Mouse (Mus musculus): ENCODE data around the gene Kcnrg. TPM values are rescaled to one million over a fixed set of nuclear protein-coding genes. Genes with fewer than 3 reads are reported as not detected.
"Not testable (repeated sequence)": the region's sequence is repeated elsewhere in the genome, so short reads cannot be mapped to it uniquely, and the experiment has no call there.

Gene Kcnrg
- total RNA-seq (2014; fragmentation: Nextera tagmentation) (0.79 TPM in 1 of 2 replicates, not detected in the other), total RNA-seq (2017) (0.17 and 0.31 TPM in 2 replicates)

GRCm38 (mm10) chr14:61607157-61607556 lies at the start of gene Kcnrg:
Gene Kcnrg (plus strand): TSS chr14:61607457.
- no peak for ATAC-seq (replicated peaks; ENCODE audit: poor library complexity, severe bottlenecking)

GRCm38 (mm10) chr14:61558901-61559300 lies 48.4 kb upstream of the Kcnrg start:
- ATAC-seq (replicated peaks; ENCODE audit: poor library complexity, severe bottlenecking), result no peak

- no peak for ATAC-seq (replicated peaks; ENCODE audit: poor library complexity, severe bottlenecking)
Measured at GRCm38 (mm10) chr14:61559856-61560255, 47.4 kb upstream of the Kcnrg start.

GRCm38 (mm10) chr14:61566211-61566610 lies 41.0 kb upstream of the Kcnrg start:
- not testable (repeated sequence) for ATAC-seq (replicated peaks; ENCODE audit: poor library complexity, severe bottlenecking)

GRCm38 (mm10) chr14:61569344-61569743 lies 37.9 kb upstream of the Kcnrg start:
- no peak for ATAC-seq (replicated peaks; ENCODE audit: poor library complexity, severe bottlenecking)

- 0 out of 2 replicates have a peak, but pooled peaks have one; percentile 48 for ATAC-seq (replicated peaks; ENCODE audit: poor library complexity, severe bottlenecking)
Measured at GRCm38 (mm10) chr14:61571366-61571765, 35.9 kb upstream of the Kcnrg start.

- ATAC-seq (replicated peaks; ENCODE audit: poor library complexity, severe bottlenecking), result no peak
Measured at GRCm38 (mm10) chr14:61572131-61572530, 35.1 kb upstream of the Kcnrg start.

- ATAC-seq (replicated peaks; ENCODE audit: poor library complexity, severe bottlenecking), result no peak
Measured at GRCm38 (mm10) chr14:61575066-61575465, 32.2 kb upstream of the Kcnrg start.

GRCm38 (mm10) chr14:61575941-61576340 lies 31.3 kb upstream of the Kcnrg start:
- ATAC-seq (replicated peaks; ENCODE audit: poor library complexity, severe bottlenecking), result no peak

- ATAC-seq (replicated peaks; ENCODE audit: poor library complexity, severe bottlenecking), result peak; percentile 99
Measured at GRCm38 (mm10) chr14:61589288-61590065, 17.8 kb upstream of the Kcnrg start.

GRCm38 (mm10) chr14:61596719-61597426 lies 10.4 kb upstream of the Kcnrg start:
- peak; percentile 44 for ATAC-seq (replicated peaks; ENCODE audit: poor library complexity, severe bottlenecking)

GRCm38 (mm10) chr14:61597968-61598367 lies 9.3 kb upstream of the Kcnrg start, which contains the start of gene Trim13:
Gene Trim13 (plus strand): TSS chr14:61598247.
- peak; percentile 28; the same call in 1 of the 2 replicates for ATAC-seq (replicated peaks; ENCODE audit: poor library complexity, severe bottlenecking)

GRCm38 (mm10) chr14:61599057-61599806 lies 8.0 kb upstream of the Kcnrg start:
- peak; percentile 97 for ATAC-seq (replicated peaks; ENCODE audit: poor library complexity, severe bottlenecking)

GRCm38 (mm10) chr14:61601348-61601747 lies 5.9 kb upstream of the Kcnrg start:
- no peak for ATAC-seq (replicated peaks; ENCODE audit: poor library complexity, severe bottlenecking)

- no peak for ATAC-seq (replicated peaks; ENCODE audit: poor library complexity, severe bottlenecking)
Measured at GRCm38 (mm10) chr14:61603069-61603755, 4.0 kb upstream of the Kcnrg start.

- no peak for ATAC-seq (replicated peaks; ENCODE audit: poor library complexity, severe bottlenecking)
Measured at GRCm38 (mm10) chr14:61604081-61604480, 3.2 kb upstream of the Kcnrg start.

- ATAC-seq (replicated peaks; ENCODE audit: poor library complexity, severe bottlenecking), result not testable (repeated sequence)
Measured at GRCm38 (mm10) chr14:61606088-61606487, 1.2 kb upstream of the Kcnrg start.

- no peak for ATAC-seq (replicated peaks; ENCODE audit: poor library complexity, severe bottlenecking)
Measured at GRCm38 (mm10) chr14:61611766-61612165, 4.5 kb downstream of the Kcnrg start.

- ATAC-seq (replicated peaks; ENCODE audit: poor library complexity, severe bottlenecking), result no peak
Measured at GRCm38 (mm10) chr14:61613319-61613718, 6.1 kb downstream of the Kcnrg start.

GRCm38 (mm10) chr14:61620371-61620770 lies 13.1 kb downstream of the Kcnrg start:
- no peak for ATAC-seq (replicated peaks; ENCODE audit: poor library complexity, severe bottlenecking)
